Mouse (Mus musculus) heart, embryonic 11.5 days (tissue): ENCODE measurements around the gene Dlgap1. TPM values are rescaled to one million over a fixed set of nuclear protein-coding genes. Genes with fewer than 3 reads are reported as not detected.

Experiments
- ATAC-seq: fragments of 200-750 bp; cut with Nextera tagmentation; replicated peaks from 2 replicates; pipeline ENCODE4 v1.8.0; 2017; ENCODE audit warnings: moderate library complexity; ENCODE audit not compliant: insufficient number of reproducible peaks, low FRiP score, low TSS enrichment
- H3K27ac ChIP-seq: fragments of 300-500 bp; sonication (generic); 2 replicates; pipeline ENCODE4 v1.5.1; 2014; ENCODE audit warnings: mild to moderate bottlenecking, low read depth, low read length
- H3K27me3 ChIP-seq: fragments of 300-500 bp; sonication (generic); 2 replicates; pipeline ENCODE4 v1.6.1; 2014; ENCODE audit warnings: mild to moderate bottlenecking, low read length, mixed read lengths; ENCODE audit not compliant: control insufficient read depth, insufficient read depth
- H3K36me3 ChIP-seq: fragments of 300-500 bp; sonication (generic); 2 replicates; pipeline ENCODE4 v1.6.1; 2014; ENCODE audit warnings: mild to moderate bottlenecking, low read length, moderate library complexity, mixed read lengths; ENCODE audit not compliant: control insufficient read depth, insufficient read depth
- H3K4me1 ChIP-seq: fragments of 300-500 bp; sonication (generic); 2 replicates; pipeline ENCODE4 v1.6.1; 2014; ENCODE audit warnings: low read length; ENCODE audit not compliant: control insufficient read depth, insufficient read depth
- H3K4me2 ChIP-seq: fragments of 300-500 bp; sonication (generic); 2 replicates; pipeline ENCODE4 v1.6.1; 2014; ENCODE audit warnings: mild to moderate bottlenecking, moderate library complexity
- H3K4me3 ChIP-seq: fragments of 300-500 bp; sonication (generic); 2 replicates; pipeline ENCODE4 v1.5.1; 2014; ENCODE audit warnings: low read depth, low read length
- H3K9ac ChIP-seq: fragments of 300-500 bp; sonication (generic); 2 replicates; pipeline ENCODE4 v1.6.1; 2014; ENCODE audit warnings: mild to moderate bottlenecking, low read depth, low read length, moderate library complexity
- H3K9me3 ChIP-seq: fragments of 300-500 bp; sonication (generic); replicated peaks from 2 replicates; pipeline ENCODE4 v1.6.1; 2016; ENCODE audit warnings: low read length; ENCODE audit not compliant: control insufficient read depth
- WGBS: fragments of 180-500 bp; shearing (Covaris S2); extraction: QIAGEN DNeasy Blood & Tissue Kit; methylation state at CpG from one replicate; pipeline ENCODE4 v1.1.7; 2014; ENCODE audit not compliant: insufficient replicate concordance; 5-methylcytosine and 5-hydroxymethylcytosine counted together
- polyA plus RNA-seq: library from polyadenylated mRNA; unstranded; fragments of >200 nt; fragmentation: Nextera tagmentation; extraction: Ambion mirVana; gene quantifications from 2 replicates; pipeline ENCODE4 v1.2.1, GENCODE M21; 2014

The Dlgap1 gene
- polyA plus RNA-seq, 1 experiment from 2014 or later: 1.3 TPM

DNA sequence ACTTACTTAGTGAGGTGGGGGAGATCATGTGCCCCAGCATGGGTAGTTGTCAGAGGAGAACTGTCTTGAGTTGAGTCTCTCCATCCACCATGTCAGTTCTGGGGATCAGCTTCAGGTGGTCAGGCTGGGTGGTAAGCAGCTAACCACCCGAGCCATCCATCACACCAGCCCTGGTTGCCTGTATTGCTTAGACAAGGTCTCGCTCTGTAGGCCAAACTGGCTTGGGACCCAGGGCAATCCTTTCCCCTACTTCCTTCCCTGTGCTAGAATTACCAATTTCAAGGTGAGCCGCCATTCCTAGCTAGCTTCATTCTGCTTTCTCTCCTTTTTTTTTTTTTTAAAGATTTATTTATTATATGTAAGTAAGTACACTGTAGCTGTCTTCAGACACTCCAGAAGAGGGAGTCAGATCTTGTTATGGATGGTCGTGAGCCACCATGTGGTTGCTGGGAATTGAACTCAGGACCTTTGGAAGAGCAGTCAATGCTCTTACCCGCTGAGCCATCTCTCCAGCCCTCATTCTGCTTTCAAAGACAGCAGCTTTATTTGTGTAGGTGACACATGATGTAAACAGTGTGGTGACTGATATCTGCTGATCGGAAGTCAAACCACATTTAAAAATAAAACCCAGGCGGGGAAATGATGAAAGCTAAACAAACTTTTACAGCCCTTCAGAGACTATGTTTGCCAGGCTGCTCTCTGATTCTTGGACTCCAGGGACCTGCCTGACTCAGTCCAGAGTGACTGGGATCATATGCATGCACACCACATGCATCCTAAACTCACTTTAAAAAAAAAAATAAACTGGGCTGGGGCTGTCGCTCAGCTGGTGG lies 828.3 kb downstream of the Dlgap1 start:
- Histone ChIP-seq H3K4me1 (peaks cover 18% of the 10 kb centered on the region), H3K9ac (no peak overlapping the region), H3K36me3 (no peaks in the 10 kb centered on the region), H3K9me3 (no peaks in the 10 kb centered on the region), H3K27ac (no peak overlapping the region), H3K27me3 (no peaks in the 10 kb centered on the region), H3K4me3 (no peak overlapping the region), H3K4me2 (no peak overlapping the region)
- no peak for ATAC-seq
- WGBS: 70% methylated on average over 8 of the region's 8 CpGs

DNA sequence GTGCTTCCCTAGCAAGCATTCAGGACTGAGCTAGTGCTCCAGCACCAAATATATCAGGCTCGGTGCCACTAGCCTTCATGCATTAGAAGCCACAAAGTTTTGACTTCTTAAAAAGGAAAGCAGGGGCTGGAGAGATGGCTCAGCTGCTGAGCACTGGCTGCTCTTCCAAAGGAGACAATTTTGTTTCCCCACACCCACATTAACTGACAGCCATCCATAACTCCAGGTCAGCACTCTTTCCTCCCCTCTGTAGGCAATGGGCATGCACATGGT lies 828.8 kb downstream of the Dlgap1 start:
- no peaks in the 10 kb centered on the region for H3K27me3 ChIP-seq
- no peak overlapping the region for H3K9ac ChIP-seq
- no peak for ATAC-seq
- no peak overlapping the region for H3K27ac ChIP-seq
- no peaks in the 10 kb centered on the region for H3K36me3 ChIP-seq
- 59% methylated on average over 1 of the region's 1 CpGs for WGBS
- no peak overlapping the region for H3K4me2 ChIP-seq
- H3K4me3 ChIP-seq: no peak overlapping the region
- no peaks in the 10 kb centered on the region for H3K9me3 ChIP-seq
- peaks cover 18% of the 10 kb centered on the region for H3K4me1 ChIP-seq

DNA sequence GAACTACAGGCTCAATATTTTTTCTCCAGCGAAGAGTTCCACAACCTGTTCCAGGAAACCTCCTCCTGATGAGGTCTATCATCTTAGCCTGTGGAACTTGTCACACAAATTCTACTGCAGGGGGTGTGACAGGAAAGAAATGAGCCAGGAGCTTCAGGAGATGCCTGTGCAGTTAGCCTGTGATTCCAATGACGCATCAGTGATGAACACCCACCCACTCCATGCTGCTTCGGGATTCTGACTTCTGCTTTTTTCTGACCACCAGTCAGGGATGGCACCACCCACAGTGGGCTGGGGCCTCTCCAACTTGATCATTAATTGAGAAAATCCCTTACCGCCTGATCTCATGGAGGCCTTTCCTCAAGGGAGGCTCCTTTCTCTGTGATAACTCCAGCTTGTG lies 830.4 kb downstream of the Dlgap1 start:
- Histone ChIP-seq H3K9ac (no peak overlapping the region), H3K27me3 (no peaks in the 10 kb centered on the region), H3K4me1 (peaks cover 14% of the 10 kb centered on the region), H3K27ac (no peak overlapping the region), H3K4me3 (no peak overlapping the region), H3K4me2 (no peak overlapping the region), H3K9me3 (no peaks in the 10 kb centered on the region), H3K36me3 (no peaks in the 10 kb centered on the region)
- ATAC-seq: no peak
- 68% methylated on average over 4 of the region's 4 CpGs for WGBS

DNA sequence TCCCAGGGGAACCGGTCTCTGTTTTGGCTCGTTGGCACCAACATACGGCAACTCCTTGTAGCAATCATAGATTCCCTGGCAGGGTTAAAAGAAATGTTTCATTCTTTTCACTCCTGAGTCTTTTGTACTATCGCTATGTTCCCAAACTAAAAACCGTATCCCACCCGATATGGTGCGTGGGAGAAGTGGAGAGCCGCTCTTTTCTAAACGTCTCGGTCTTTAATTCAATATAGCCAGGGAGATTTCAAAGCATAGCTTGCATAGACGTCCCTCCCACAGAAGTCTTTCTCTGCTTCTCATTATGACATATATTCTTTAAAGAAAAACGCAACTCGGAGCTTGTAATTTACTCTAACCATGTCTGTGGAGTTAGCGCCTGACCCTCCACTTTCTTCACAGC lies 833.1 kb downstream of the Dlgap1 start:
- Histone ChIP-seq H3K36me3 (no peaks in the 10 kb centered on the region), H3K9me3 (no peaks in the 10 kb centered on the region), H3K4me2 (no peak overlapping the region), H3K4me1 (no peaks in the 10 kb centered on the region), H3K4me3 (no peak overlapping the region), H3K9ac (no peak overlapping the region), H3K27ac (no peak overlapping the region), H3K27me3 (no peaks in the 10 kb centered on the region)
- 85% methylated on average over 14 of the region's 14 CpGs for WGBS
- no peak for ATAC-seq

DNA sequence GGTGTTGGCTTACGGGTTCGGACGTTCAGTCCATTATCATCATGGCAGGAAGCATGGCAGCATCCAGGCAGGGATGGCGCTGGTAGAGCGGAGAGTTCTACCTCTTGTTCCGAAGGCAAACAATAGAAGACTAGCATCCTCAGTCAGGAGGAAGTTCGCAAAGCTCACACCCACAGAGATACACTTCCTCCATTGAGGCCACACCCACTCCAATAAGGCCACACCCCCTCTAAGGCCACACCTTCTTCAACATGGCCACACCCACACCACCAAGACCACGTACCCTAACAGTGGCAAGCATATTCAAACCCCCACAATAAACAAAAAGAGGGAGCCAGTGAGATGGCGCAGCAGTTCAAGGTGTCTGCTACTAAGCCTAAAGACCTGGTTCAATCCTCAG lies 837.0 kb downstream of the Dlgap1 start:
- Histone ChIP-seq H3K4me3 (no peak overlapping the region), H3K4me2 (no peak overlapping the region), H3K27ac (no peak overlapping the region), H3K9ac (no peak overlapping the region), H3K9me3 (no peaks in the 10 kb centered on the region), H3K27me3 (no peaks in the 10 kb centered on the region), H3K36me3 (no peaks in the 10 kb centered on the region), H3K4me1 (no peaks in the 10 kb centered on the region)
- no peak for ATAC-seq
- WGBS: 90% methylated on average over 9 of the region's 9 CpGs

DNA sequence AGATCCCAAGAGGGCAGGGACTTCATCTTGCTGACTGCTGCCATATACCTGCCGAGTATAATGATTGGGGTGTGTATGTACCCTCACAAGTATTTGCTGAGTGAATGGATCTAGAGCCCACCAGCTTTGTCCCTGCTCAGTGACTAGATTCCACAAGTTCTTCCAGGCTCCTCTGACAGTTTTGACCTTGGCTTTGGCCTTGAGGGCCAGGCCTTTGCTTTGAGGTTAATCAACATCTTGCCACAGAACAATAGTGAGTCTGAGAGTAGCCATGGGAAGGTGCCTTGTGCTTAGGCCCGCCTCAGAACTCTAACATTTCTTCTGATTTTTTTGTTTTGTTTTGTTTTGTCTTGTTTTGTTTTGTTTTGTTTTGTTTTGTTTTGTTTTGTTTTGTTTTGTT lies 837.7 kb downstream of the Dlgap1 start:
- Histone ChIP-seq H3K36me3 (no peaks in the 10 kb centered on the region), H3K4me3 (no peak overlapping the region), H3K4me2 (no peak overlapping the region), H3K27ac (no peak overlapping the region), H3K4me1 (no peaks in the 10 kb centered on the region), H3K9ac (no peak overlapping the region), H3K9me3 (no peaks in the 10 kb centered on the region), H3K27me3 (no peaks in the 10 kb centered on the region)
- 78% methylated on average over 2 of the region's 2 CpGs for WGBS
- no peak for ATAC-seq

DNA sequence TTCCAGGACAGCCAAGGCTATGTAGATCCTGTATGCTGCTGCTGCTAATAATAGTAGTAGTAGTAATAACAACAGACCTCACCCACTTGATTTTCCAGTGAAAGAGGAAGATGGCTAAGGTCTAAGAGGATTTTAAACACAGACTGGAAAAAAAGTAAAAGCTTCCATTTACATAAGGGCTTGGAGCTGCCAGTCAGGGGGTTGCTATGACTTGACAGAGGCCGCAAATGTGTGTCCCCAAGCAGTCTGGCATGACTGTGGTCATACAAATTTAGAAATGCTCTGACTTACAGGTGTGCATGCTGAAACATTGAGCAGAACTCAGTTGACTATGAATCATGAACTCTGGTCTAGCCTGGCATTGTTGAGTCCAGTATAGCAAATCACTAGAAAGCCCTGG lies 839.0 kb downstream of the Dlgap1 start:
- Histone ChIP-seq H3K4me1 (no peaks in the 10 kb centered on the region), H3K27me3 (no peaks in the 10 kb centered on the region), H3K36me3 (no peaks in the 10 kb centered on the region), H3K4me3 (no peak overlapping the region), H3K4me2 (no peak overlapping the region), H3K9ac (no peak overlapping the region), H3K9me3 (no peaks in the 10 kb centered on the region), H3K27ac (no peak overlapping the region)
- ATAC-seq: no peak
- WGBS: 84% methylated on average over 1 of the region's 1 CpGs

DNA sequence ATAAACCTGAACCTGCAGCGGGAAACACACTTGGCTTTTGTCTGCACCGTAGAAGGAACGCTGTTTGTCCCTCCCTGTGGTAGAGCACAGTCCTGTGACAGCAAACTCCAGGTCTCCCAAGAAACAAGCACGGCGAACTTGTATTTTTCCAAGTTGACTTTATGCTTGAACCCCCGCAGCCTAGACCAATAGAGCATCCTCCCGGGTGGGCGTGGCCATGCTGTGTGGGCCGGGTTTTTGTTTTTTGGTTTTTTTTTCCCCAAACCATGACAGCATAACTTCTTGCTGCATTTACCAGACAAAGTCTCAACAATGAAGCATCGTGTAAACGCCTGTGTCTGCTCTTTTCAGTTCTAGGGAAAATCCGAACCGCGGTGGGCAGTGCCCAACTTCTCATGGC lies 840.0 kb downstream of the Dlgap1 start:
- Histone ChIP-seq H3K4me1 (no peaks in the 10 kb centered on the region), H3K27me3 (no peaks in the 10 kb centered on the region), H3K9me3 (no peaks in the 10 kb centered on the region), H3K4me2 (no peak overlapping the region), H3K27ac (no peak overlapping the region), H3K36me3 (no peaks in the 10 kb centered on the region), H3K4me3 (no peak overlapping the region), H3K9ac (no peak overlapping the region)
- no peak for ATAC-seq
- 43% methylated on average over 14 of the region's 14 CpGs for WGBS

DNA sequence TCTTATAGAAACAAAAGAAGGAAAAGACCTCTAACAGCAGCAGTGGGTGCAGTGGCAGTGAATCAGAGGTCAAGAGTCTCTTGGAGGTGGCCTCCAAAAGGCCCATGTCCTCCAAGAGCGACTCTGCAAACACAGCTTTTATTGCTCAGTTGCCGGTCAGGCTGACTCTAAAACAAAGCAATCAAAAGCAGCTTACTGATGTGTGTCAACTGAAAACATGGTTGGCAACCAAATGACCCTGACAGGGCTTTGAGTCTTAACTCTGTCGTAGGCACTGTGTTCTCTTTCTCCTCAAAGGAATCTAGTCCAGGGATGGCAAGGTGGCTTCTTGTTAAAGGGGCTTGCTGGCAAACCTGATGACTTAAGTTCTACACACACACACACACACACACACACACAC lies 840.9 kb downstream of the Dlgap1 start:
- no peak overlapping the region for H3K4me3 ChIP-seq
- H3K9me3 ChIP-seq: no peaks in the 10 kb centered on the region
- no peaks in the 10 kb centered on the region for H3K36me3 ChIP-seq
- WGBS: 76% methylated on average over 3 of the region's 3 CpGs
- no peak for ATAC-seq
- H3K27me3 ChIP-seq: no peaks in the 10 kb centered on the region
- H3K4me1 ChIP-seq: no peaks in the 10 kb centered on the region
- H3K9ac ChIP-seq: no peak overlapping the region
- H3K4me2 ChIP-seq: no peak overlapping the region
- H3K27ac ChIP-seq: no peak overlapping the region
